Mouse (Mus musculus) heart, postnatal 0 days (tissue): ENCODE measurements around the gene Scgb1c1.

Experiments used
- CTCF ChIP-seq: IDR thresholded peaks from 2 replicates; pipeline ENCODE4 v1.5.1; 2016; ENCODE audit warnings: antibody characterized with exemption, control low read depth, low read depth
- EP300 ChIP-seq: IDR thresholded peaks from 2 replicates; pipeline ENCODE4 v1.6.1; 2016; ENCODE audit warnings: antibody characterized with exemption, low read depth

DNA sequence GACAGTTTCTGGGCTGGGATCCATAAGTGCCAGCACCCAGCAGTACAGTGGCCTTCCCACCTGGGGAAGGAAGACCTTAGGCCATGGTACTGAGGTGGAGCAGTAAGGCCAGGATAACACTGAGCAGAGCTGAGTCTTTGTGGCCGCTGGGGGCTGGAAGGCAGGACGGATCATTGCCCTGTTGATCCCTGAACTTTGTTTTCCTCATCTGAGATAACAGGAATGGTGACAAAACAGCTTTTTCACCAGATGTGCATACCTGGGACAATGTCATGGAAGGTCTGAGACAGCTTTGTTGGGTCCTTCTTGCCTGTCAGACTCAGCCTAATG is 9.6 kb upstream of the Scgb1c1 start:
- TF ChIP-seq CTCF = no peak
- no peak for TF ChIP-seq EP300
